Mouse (Mus musculus) adipocyte (in vitro differentiated cells): ENCODE measurements around the gene Sod1.
"Not testable (repeated sequence)": the region's sequence is repeated elsewhere in the genome, so short reads cannot be mapped to it uniquely, and the experiment has no call there.

Source experiments
- DNase-seq: peaks from one replicate; pipeline ENCODE4 v3.0.0-alpha.2; 2016; ENCODE audit warnings: low spot score

Sod1 gene

GRCm38 (mm10) chr16:90211767-90212166, 8.8 kb upstream of the Sod1 start:
- DNase-seq = no peak

- DNase-seq = no peak
Observed at GRCm38 (mm10) chr16:90213477-90214339, 6.8 kb upstream of the Sod1 start.

DNA sequence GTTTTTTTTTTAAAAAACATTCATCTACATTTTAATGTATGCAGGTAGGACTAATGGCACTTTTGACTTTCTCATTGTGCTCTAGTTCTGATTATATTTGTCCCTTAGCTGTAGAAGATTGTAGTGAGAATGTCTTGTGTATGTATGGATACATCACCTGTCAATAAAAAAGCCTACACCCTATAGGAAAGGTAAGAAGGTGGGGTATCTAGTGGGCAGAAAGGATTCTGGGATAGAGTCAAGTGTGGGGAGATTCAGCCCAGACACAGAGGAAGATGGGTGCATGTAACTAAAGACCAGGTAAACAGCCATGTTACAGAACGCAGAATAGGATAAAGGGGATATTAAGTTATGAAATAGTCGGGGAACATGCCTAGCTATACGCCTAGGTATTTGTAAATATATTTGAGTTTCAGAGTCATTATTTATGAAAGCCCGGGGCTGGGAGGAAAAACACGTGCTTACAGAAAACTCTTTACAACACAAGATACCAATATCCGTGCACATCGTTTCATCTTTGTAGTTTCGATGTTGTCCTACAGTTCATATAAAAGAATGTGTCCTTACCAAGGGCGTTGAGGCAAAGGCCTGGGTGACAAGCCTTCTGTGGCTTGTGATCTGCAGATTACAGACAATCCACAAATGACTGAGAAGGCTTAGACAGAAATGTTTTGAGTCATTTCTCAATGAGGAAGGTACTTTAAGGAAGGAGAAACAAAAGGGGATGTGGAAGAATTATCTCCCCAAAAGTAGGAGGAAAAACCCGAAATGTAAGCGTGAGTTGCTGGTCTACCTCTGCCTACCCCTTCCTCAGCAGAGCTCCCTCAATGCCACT, 5.6 kb upstream of the Sod1 start:
- DNase-seq = no peak

DNA sequence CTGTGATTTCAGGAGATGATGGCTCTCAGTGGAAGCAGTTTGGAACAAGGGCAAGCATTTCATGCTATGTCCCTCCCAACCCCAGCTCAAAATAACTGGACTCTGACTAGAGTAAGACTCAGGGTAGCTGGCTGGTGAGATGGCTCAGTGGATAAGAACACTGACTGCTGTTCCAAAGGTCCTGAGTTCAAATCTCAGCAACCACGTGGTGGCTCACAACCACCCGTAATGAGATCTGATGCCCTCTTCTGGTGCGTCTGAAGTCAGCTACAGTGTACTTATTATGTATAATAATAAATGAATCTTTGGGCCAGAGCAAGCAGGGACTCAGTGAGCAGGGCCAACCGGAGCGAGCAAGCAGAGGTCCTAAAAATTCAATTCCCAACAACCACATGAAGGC, 4.7 kb upstream of the Sod1 start:
- DNase-seq = not testable (repeated sequence)

DNA sequence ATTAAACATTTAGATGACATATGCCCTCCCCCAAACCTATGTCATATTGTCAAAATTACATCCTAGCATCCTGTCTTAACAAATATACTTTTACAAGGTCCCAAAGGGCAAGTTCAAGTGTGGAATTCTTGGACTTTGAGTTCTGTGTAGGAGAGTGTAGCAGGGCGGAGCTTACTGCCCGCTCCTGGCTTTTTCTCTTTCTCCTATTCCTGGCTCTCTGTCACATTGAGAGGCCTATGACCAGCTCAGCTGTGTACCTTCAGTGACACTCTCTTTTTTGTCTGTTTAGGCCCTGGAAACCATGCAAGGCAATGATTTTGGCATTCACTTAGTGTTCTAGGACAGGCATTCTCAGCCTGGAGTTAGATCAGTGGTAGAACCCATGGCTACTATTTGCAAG, 4.1 kb upstream of the Sod1 start:
- DNase-seq = no peak

DNA sequence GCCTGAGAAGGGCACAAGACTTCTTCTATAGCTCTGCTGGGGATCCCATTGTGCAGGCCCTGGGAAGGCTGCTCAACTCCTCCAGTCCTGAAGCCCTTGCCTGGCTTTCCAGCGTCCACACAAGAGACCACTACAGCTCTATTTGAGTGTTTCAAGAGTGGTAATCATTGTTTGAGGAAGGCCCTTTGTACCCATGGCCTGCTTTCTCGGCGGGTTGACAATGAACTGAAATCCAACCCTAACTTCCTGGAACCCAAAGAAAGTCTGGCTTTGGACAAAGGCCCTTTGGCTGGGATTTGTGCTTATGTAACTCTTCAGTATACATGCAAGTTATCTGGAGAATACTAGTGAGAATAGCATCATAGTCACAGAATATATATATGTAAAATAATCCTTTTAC, 3.2 kb upstream of the Sod1 start:
- peak; percentile 85 for DNase-seq

- no peak for DNase-seq
Observed at GRCm38 (mm10) chr16:90217926-90218325, 2.6 kb upstream of the Sod1 start.

DNA sequence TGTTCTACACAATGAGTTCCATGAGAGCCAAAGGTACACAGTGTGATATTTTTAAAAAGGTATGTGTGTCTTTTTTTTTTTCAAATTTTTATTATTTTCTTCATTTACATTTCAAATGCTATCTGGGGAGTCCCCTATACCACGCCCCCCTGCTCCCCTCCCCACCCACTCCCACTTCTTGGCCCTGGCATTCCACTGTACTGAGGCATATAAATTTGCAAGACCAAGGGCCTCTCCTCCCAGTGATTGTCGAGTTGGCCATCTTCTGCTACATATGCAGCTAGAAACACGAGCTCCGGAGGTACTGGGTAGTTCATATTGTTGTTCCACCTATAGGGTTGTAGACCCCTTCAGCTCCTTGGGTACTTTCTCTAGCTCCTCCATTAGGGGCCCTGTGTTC, 1.1 kb upstream of the Sod1 start:
- not testable (repeated sequence) for DNase-seq

DNA sequence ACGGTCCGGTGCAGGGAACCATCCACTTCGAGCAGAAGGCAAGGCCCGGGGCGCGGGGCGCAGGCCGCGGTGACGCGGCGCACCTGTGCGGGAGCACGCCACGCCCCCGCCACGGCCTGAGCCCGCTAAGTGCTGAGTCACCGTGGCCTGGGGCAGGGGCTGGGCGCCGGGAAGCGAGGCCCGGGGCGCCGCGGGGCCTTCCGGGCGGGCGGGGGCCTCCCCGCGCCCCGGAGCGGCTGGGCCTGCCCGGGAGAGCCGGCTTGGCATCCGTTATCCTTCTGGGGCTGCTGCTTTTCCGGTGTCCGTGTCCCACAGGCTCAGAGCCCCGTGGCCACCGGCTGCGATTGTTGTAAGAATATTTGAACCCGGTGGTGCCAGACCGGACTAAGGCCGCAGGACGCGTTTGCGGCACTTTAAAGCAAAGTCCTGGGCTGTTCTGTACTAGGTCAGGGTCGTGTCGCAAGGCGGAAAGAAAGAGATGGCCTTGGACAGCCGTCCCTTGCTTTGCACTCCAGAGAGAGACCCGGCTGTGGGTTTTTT, 408 bp downstream of the Sod1 start:
- peak; percentile 64 for DNase-seq

GRCm38 (mm10) chr16:90221441-90222070, 1.0 kb downstream of the Sod1 start:
- peak; percentile 82 for DNase-seq

GRCm38 (mm10) chr16:90229897-90230296, 9.3 kb downstream of the Sod1 start:
- no peak for DNase-seq

DNA sequence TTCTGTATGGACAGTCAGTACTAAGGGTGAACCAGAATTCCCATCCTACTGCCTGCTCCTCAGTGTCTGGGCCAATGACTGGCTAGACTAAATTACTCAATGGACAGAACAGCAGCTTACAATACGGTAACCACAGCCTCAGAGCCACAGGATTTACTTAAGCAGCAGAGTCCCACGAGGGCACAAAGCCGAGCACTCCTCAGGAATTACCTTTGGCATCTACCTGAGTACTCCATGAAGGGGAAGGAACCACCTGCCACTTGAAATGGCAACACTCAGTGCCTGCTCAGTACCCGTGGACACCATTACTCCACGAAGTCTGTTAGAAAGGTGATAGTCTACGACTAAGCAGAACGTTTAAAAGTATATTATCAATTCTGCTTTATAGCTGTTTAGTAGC, 10.7 kb downstream of the Sod1 start:
- DNase-seq = no peak

GRCm38 (mm10) chr16:90233702-90234101, 13.1 kb downstream of the Sod1 start:
- no peak for DNase-seq

GRCm38 (mm10) chr16:90234617-90235016, 14.1 kb downstream of the Sod1 start:
- DNase-seq = no peak

DNA sequence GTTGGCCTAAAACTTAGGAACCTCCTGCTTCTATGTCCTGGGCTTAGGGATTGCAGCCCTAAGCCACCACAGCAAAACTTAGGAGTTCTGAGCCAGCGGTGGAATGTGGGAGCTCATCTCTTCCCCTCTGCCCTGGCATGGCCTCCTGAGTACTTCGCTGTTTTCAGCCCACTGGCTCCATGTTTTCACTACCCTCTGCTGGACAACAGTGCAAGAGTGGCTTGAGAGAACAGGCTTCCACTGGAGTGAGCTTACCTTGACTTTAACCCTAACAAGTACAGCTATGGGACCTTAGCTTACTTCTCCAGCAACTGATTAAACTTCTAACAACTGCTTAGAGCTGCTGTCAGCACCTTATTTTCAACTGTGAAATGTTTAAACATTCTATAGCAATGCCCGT, 14.6 kb downstream of the Sod1 start:
- no peak for DNase-seq

DNA sequence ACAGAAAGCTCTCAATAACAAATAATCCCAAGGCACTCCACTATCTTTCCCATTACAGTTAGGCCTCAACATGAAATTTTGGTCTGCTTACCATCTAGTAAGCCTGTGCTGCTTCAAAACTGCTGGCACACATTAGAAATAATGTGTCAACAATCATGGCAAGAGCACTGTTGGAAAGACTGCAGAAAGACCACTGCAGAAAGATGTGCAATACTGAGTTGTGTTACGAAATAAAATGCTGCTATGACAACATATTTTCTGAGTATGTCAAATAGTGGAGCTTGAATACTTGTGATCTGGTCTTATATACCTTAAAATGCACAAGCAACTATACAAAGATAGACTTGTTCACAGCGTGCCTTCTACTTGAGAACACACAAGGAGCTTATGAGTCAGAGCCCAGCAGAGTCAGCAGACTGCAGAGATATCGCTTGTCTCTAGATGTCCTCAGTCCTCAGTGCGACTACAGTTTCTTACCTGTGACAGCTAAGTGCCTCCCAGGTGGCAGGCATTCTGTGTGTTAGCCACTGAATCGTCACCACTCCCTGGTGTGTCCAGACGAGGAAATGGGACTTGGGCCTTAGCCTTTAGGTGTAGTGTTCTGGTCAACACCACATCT, 18.7 kb downstream of the Sod1 start:
- DNase-seq = peak; percentile 57

- no peak for DNase-seq
Observed at GRCm38 (mm10) chr16:90241875-90242274, 21.3 kb downstream of the Sod1 start.

- no peak for DNase-seq
Observed at GRCm38 (mm10) chr16:90242426-90243304, 22.1 kb downstream of the Sod1 start.

DNA sequence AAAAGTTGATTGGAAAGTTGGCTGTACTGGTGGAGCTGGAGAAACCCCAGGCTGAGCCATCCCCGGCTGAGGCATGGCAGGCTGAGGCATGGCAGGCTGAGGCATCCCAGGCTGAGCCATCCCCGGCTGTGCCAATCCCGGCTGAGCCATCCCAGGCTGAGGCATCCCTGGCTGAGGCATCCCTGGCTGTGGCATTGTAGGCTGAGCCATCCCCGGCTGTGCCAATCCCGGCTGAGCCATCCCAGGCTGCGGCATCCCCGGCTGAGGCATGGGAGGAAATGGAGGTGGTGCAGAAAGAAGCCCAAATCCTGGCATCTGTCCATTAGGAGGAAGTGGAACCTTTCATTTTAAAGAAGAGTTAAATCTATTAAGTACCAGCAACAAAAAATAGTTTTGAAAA, 29.5 kb downstream of the Sod1 start:
- no peak for DNase-seq

DNA sequence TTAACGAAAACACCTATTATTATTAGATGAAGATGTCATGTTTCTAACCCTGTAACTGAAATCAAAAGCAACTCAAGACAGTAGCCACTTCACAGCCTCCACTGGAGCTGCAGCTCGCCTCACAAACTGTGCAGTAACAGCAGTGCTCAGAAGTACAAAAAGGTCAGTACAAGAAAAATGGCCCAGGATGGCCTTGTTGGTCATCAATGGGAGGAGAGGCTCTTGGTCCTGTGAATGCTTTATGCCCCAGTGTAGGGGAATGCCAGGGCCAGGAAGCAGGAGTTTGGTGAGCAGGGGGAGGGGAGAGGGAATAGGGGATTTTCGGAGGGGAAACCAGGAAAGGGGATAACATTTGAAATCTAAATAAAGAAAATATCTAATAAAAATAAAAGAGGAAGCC, 30.7 kb downstream of the Sod1 start:
- not testable (repeated sequence) for DNase-seq

DNA sequence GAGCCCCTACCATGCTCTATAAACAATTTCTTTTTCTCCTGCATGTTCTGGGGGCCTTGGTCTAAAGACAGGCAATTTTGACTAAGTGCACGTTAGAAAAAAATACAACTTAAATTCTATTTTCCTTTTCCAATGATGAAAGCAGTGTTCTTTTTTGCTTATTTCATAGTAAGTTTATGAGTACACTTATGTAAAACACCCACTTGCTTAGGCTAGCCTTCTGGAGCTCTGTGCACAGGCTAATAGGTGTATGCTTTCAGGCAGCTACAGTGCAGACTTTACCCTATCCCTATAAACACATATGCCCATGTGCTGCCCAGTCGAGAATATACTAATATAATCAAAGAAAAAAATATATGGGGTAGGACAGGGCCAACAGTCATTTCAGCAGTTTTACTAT, 32.0 kb downstream of the Sod1 start:
- DNase-seq = no peak
